Mouse (Mus musculus): ENCODE results near the gene Dnajc11. TPM values are rescaled to one million over a fixed set of nuclear protein-coding genes. Genes with fewer than 3 reads are reported as not detected.

The Dnajc11 gene
- polyA plus RNA-seq, 1 experiment from 2014 or later = 29.2 TPM

- no peaks in the 10 kb centered on the region for H3K27me3 ChIP-seq (ENCODE audit: insufficient read depth, low read length)
- 85% methylated on average over 3 of the region's 3 CpGs for WGBS (ENCODE audit: insufficient replicate concordance)
- DNase-seq (no peak), ATAC-seq (no peak)
- H3K36me3 ChIP-seq (replicated peaks; ENCODE audit: insufficient read depth, low read length) = no peaks in the 10 kb centered on the region
- no peak overlapping the region for H3K4me2 ChIP-seq (ENCODE audit: low read depth, low read length)
- TF ChIP-seq EP300 (IDR thresholded peaks at IDR 0.05; ENCODE audit: low read depth) (no peak), CTCF (IDR thresholded peaks at IDR 0.05; ENCODE audit: low read depth) (no peak)
- no peaks in the 10 kb centered on the region for H3K4me1 ChIP-seq (ENCODE audit: insufficient read depth)
- H3K9ac ChIP-seq (replicated peaks) = no peak overlapping the region
- no peak overlapping the region for H3K4me3 ChIP-seq (ENCODE audit: low read depth, low read length)
- H3K27ac ChIP-seq (ENCODE audit: low read depth) = no peak overlapping the region
- peaks cover 5% of the 10 kb centered on the region; the same call in 1 of the 2 replicates for H3K9me3 ChIP-seq (ENCODE audit: low read length)
Observed at GRCm38 (mm10) chr4:151922124-151922523, 11.4 kb upstream of the Dnajc11 start.

GRCm38 (mm10) chr4:151932576-151933504 is 651 bp upstream of the Dnajc11 start:
- Histone ChIP-seq H3K4me1 (ENCODE audit: insufficient read depth) (peaks cover 22% of the 10 kb centered on the region), H3K36me3 (replicated peaks; ENCODE audit: insufficient read depth, low read length) (no peaks in the 10 kb centered on the region), H3K9ac (replicated peaks) (no peak overlapping the region), H3K27ac (ENCODE audit: low read depth) (no peak overlapping the region), H3K4me2 (ENCODE audit: low read depth, low read length) (peak overlapping the region; percentile 39), H3K4me3 (ENCODE audit: low read depth, low read length) (no peak overlapping the region), H3K27me3 (ENCODE audit: insufficient read depth, low read length) (no peaks in the 10 kb centered on the region), H3K9me3 (ENCODE audit: low read length) (no peaks in the 10 kb centered on the region)
- ATAC-seq = no peak
- WGBS (ENCODE audit: insufficient replicate concordance) = 68% methylated on average over 13 of the region's 13 CpGs
- no peak for DNase-seq
- TF ChIP-seq EP300 (IDR thresholded peaks at IDR 0.05; ENCODE audit: low read depth) (no peak), CTCF (IDR thresholded peaks at IDR 0.05; ENCODE audit: low read depth) (no peak)

- H3K4me3 ChIP-seq (ENCODE audit: low read depth, low read length) = peak overlapping the region; percentile 67
- ATAC-seq (no peak), DNase-seq (no peak)
- peak overlapping the region; percentile 91 for H3K9ac ChIP-seq (replicated peaks)
- H3K27ac ChIP-seq (ENCODE audit: low read depth) = peak overlapping the region; percentile 46
- H3K4me2 ChIP-seq (ENCODE audit: low read depth, low read length) = peak overlapping the region; percentile 83
- TF ChIP-seq EP300 (IDR thresholded peaks at IDR 0.05; ENCODE audit: low read depth) (no peak), CTCF (IDR thresholded peaks at IDR 0.05; ENCODE audit: low read depth) (no peak)
- H3K9me3 ChIP-seq (ENCODE audit: low read length) = no peaks in the 10 kb centered on the region
- peaks cover 30% of the 10 kb centered on the region for H3K4me1 ChIP-seq (ENCODE audit: insufficient read depth)
- WGBS (ENCODE audit: insufficient replicate concordance) = under 1% methylated on average over 23 of the region's 23 CpGs
- H3K36me3 ChIP-seq (replicated peaks; ENCODE audit: insufficient read depth, low read length) = 0 out of 2 replicates have a peak, but pooled peaks cover 3% of the 10 kb centered on the region
- no peaks in the 10 kb centered on the region for H3K27me3 ChIP-seq (ENCODE audit: insufficient read depth, low read length)
Observed at GRCm38 (mm10) chr4:151934215-151934572, 703 bp downstream of the Dnajc11 start.

DNA sequence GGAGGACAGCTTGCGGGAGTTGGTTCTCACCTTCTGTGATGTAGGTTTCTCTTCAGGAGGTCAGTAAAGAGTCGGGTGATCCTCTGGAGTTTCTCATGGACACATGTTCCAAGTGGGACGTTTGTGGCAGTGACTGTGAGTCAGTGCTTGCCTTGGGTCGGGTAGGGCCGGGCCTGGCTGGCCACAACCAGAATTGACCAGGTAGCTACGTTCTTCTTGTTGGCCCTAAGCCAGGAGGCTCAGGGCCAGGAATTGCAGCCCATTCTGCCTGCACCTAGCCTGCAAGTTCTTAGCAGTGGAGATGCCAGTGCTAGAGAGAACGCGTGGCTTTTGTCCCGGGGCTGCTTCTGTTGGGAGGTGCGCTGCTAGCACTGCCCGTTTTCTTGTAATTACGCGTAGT is 4.0 kb downstream of the Dnajc11 start:
- Histone ChIP-seq H3K4me1 (ENCODE audit: insufficient read depth) (peaks cover 30% of the 10 kb centered on the region), H3K9me3 (ENCODE audit: low read length) (no peaks in the 10 kb centered on the region), H3K27me3 (ENCODE audit: insufficient read depth, low read length) (no peaks in the 10 kb centered on the region), H3K36me3 (replicated peaks; ENCODE audit: insufficient read depth, low read length) (0 out of 2 replicates have a peak, but pooled peaks cover 3% of the 10 kb centered on the region), H3K4me2 (ENCODE audit: low read depth, low read length) (no peak overlapping the region), H3K27ac (ENCODE audit: low read depth) (peak overlapping the region; percentile 36), H3K4me3 (ENCODE audit: low read depth, low read length) (no peak overlapping the region), H3K9ac (replicated peaks) (no peak overlapping the region)
- 78% methylated on average over 13 of the region's 13 CpGs for WGBS (ENCODE audit: insufficient replicate concordance)
- peak; percentile 54 for DNase-seq
- ATAC-seq = no peak
- TF ChIP-seq CTCF (IDR thresholded peaks at IDR 0.05; ENCODE audit: low read depth) (no peak), EP300 (IDR thresholded peaks at IDR 0.05; ENCODE audit: low read depth) (no peak)

DNA sequence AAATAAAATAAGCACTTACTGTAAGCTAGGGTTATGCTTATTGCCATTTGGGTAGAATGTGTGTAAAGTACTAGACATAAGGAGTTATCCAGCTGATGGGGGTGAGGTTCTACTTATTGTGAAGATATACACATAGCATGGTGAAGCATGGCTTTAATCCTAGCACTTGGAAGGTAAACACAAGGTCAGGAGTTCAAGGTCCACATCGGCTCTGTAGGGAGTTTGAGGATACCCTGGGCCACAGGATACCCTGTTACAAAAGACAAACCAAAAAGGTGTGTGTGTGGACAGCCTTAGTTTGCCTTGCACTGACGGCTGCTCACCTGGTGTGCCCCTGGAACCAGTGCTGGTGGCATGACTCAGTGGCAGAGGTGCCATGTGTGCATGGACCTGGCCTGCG is 4.6 kb downstream of the Dnajc11 start:
- TF ChIP-seq EP300 (IDR thresholded peaks at IDR 0.05; ENCODE audit: low read depth) = no peak
- no peak for TF ChIP-seq CTCF (IDR thresholded peaks at IDR 0.05; ENCODE audit: low read depth)
- H3K27ac ChIP-seq (ENCODE audit: low read depth) = 0 out of 2 replicates have a peak overlapping the region, but pooled peaks have one; percentile 12
- H3K36me3 ChIP-seq (replicated peaks; ENCODE audit: insufficient read depth, low read length) = 0 out of 2 replicates have a peak, but pooled peaks cover 3% of the 10 kb centered on the region
- no peak overlapping the region for H3K4me3 ChIP-seq (ENCODE audit: low read depth, low read length)
- no peak overlapping the region for H3K9ac ChIP-seq (replicated peaks)
- ATAC-seq (no peak), DNase-seq (no peak)
- H3K4me1 ChIP-seq (ENCODE audit: insufficient read depth) = peaks cover 30% of the 10 kb centered on the region
- WGBS (ENCODE audit: insufficient replicate concordance) = 85% methylated on average over 3 of the region's 3 CpGs
- H3K27me3 ChIP-seq (ENCODE audit: insufficient read depth, low read length) = no peaks in the 10 kb centered on the region
- H3K9me3 ChIP-seq (ENCODE audit: low read length) = no peaks in the 10 kb centered on the region
- H3K4me2 ChIP-seq (ENCODE audit: low read depth, low read length) = no peak overlapping the region

- Histone ChIP-seq H3K4me1 (ENCODE audit: insufficient read depth) (no peaks in the 10 kb centered on the region; the same call in 1 of the 2 replicates), H3K4me3 (ENCODE audit: low read depth, low read length) (no peak overlapping the region), H3K9me3 (ENCODE audit: low read length) (no peaks in the 10 kb centered on the region), H3K9ac (replicated peaks) (no peak overlapping the region), H3K27ac (ENCODE audit: low read depth) (no peak overlapping the region), H3K27me3 (ENCODE audit: insufficient read depth, low read length) (no peaks in the 10 kb centered on the region), H3K4me2 (ENCODE audit: low read depth, low read length) (no peak overlapping the region), H3K36me3 (replicated peaks; ENCODE audit: insufficient read depth, low read length) (peaks cover 13% of the 10 kb centered on the region)
- 85% methylated on average over 11 of the region's 11 CpGs for WGBS (ENCODE audit: insufficient replicate concordance)
- TF ChIP-seq CTCF (IDR thresholded peaks at IDR 0.05; ENCODE audit: low read depth) (no peak), EP300 (IDR thresholded peaks at IDR 0.05; ENCODE audit: low read depth) (no peak)
- DNase-seq (no peak), ATAC-seq (no peak)
Observed at GRCm38 (mm10) chr4:151946211-151946610, 12.7 kb downstream of the Dnajc11 start.

Data from liver, postnatal 0 days (tissue).